9 mouse cellular contexts compared by ENCODE assay signal in genomic region chr7:110631136-110631888, GRCm38 (mm10). TPM values are rescaled to one million over a fixed set of nuclear protein-coding genes. Genes with fewer than 3 reads are reported as not detected.
DNase-seq lines count a peak whose midpoint lies in the region; ATAC-seq and TF ChIP-seq lines count a peak whose summit lies in the region.
"Had no signal": no experiment of that assay in that cellular context is flagged by ENCODE, and none has a peak within 500 bp of the region (broad histone marks: within the 10 kb centered on the region; RNA-seq: fewer than 3 reads in every experiment).

No protein-coding gene starts in this region.

- 41% methylated on average over 16 of the region's 16 CpGs for WGBS in hindbrain, postnatal 0 days
- WGBS in hindbrain, embryonic 13.5 days: 75% methylated on average over 16 of the region's 16 CpGs
- WGBS in limb, embryonic 15.5 days: 58% methylated on average over 16 of the region's 16 CpGs
- 74% methylated on average over 16 of the region's 16 CpGs for WGBS in forebrain, embryonic 15.5 days

- no peaks in the 10 kb centered on the region for H3K36me3 ChIP-seq in hindbrain, postnatal 0 days (ENCODE audit: insufficient read depth, low read length)
- no peaks in the 10 kb centered on the region for H3K36me3 ChIP-seq in hindbrain, embryonic 13.5 days
- no peaks in the 10 kb centered on the region for H3K36me3 ChIP-seq in limb, embryonic 15.5 days
- no peaks in the 10 kb centered on the region for H3K36me3 ChIP-seq in forebrain, embryonic 15.5 days
- H3K36me3 ChIP-seq: midbrain, embryonic 13.5 days had no signal

- H3K4me1 ChIP-seq in hindbrain, postnatal 0 days (ENCODE audit: insufficient read depth, low read length): peaks cover 18% of the 10 kb centered on the region
- peaks cover 49% of the 10 kb centered on the region for H3K4me1 ChIP-seq in hindbrain, embryonic 13.5 days (replicated peaks)
- peaks cover 48% of the 10 kb centered on the region for H3K4me1 ChIP-seq in limb, embryonic 15.5 days
- peaks cover 36% of the 10 kb centered on the region for H3K4me1 ChIP-seq in forebrain, embryonic 15.5 days

- no peak for TF ChIP-seq CTCF in hindbrain, postnatal 0 days (IDR thresholded peaks at IDR 0.05; ENCODE audit: low read depth)

- no peak overlapping the region for H3K27ac ChIP-seq in hindbrain, postnatal 0 days
- no peak overlapping the region for H3K27ac ChIP-seq in hindbrain, embryonic 13.5 days
- no peak overlapping the region for H3K27ac ChIP-seq in limb, embryonic 15.5 days
- H3K27ac ChIP-seq in forebrain, embryonic 15.5 days (replicated peaks): no peak overlapping the region
- H3K27ac ChIP-seq: midbrain, embryonic 13.5 days had no signal

- no peak for ATAC-seq in hindbrain, postnatal 0 days
- ATAC-seq in hindbrain, embryonic 13.5 days (ENCODE audit: low FRiP score): no peak
- ATAC-seq in limb, embryonic 15.5 days (ENCODE audit: insufficient number of reproducible peaks, low FRiP score, low TSS enrichment, low read depth): no peak
- no peak for ATAC-seq in forebrain, embryonic 15.5 days (replicated peaks)

- no peak overlapping the region for H3K9ac ChIP-seq in hindbrain, postnatal 0 days (replicated peaks; ENCODE audit: low read length)
- no peak overlapping the region for H3K9ac ChIP-seq in hindbrain, embryonic 13.5 days
- no peak overlapping the region for H3K9ac ChIP-seq in limb, embryonic 15.5 days
- H3K9ac ChIP-seq in forebrain, embryonic 15.5 days (replicated peaks): no peak overlapping the region

- H3K27me3 ChIP-seq in hindbrain, postnatal 0 days (ENCODE audit: insufficient read depth, low read length): peaks cover 24% of the 10 kb centered on the region; the same call in 1 of the 2 replicates
- H3K27me3 ChIP-seq in hindbrain, embryonic 13.5 days: peaks cover 65% of the 10 kb centered on the region
- peaks cover 36% of the 10 kb centered on the region for H3K27me3 ChIP-seq in limb, embryonic 15.5 days
- peaks cover 45% of the 10 kb centered on the region for H3K27me3 ChIP-seq in forebrain, embryonic 15.5 days

- 0 out of 2 replicates have a peak overlapping the region, but pooled peaks have one; percentile 75 for H3K4me2 ChIP-seq in hindbrain, postnatal 0 days (ENCODE audit: low read depth, low read length)
- no peak overlapping the region for H3K4me2 ChIP-seq in hindbrain, embryonic 13.5 days
- peak overlapping the region; percentile 90; the same call in 1 of the 2 replicates for H3K4me2 ChIP-seq in limb, embryonic 15.5 days
- H3K4me2 ChIP-seq in forebrain, embryonic 15.5 days (replicated peaks): no peak overlapping the region

- no peaks in the 10 kb centered on the region for H3K9me3 ChIP-seq in hindbrain, postnatal 0 days (ENCODE audit: low read length)
- no peaks in the 10 kb centered on the region for H3K9me3 ChIP-seq in hindbrain, embryonic 13.5 days
- no peaks in the 10 kb centered on the region for H3K9me3 ChIP-seq in limb, embryonic 15.5 days
- no peaks in the 10 kb centered on the region for H3K9me3 ChIP-seq in forebrain, embryonic 15.5 days
- H3K9me3 ChIP-seq: midbrain, embryonic 13.5 days had no signal

- no peak overlapping the region for H3K4me3 ChIP-seq in hindbrain, postnatal 0 days (ENCODE audit: low read length)
- no peak overlapping the region for H3K4me3 ChIP-seq in hindbrain, embryonic 13.5 days
- H3K4me3 ChIP-seq in limb, embryonic 15.5 days: no peak overlapping the region
- no peak overlapping the region for H3K4me3 ChIP-seq in forebrain, embryonic 15.5 days

- no peak for DNase-seq in hindbrain, postnatal 0 days (ENCODE audit: low spot score)
- DNase-seq in Muller cell, postnatal 12 days (ENCODE audit: inconsistent ontology term): peak; percentile 53
- DNase-seq in fibroblast of lung, adult 2 months (ENCODE audit: low read depth): peak; percentile 88
- no peak for DNase-seq in right cerebral cortex, postnatal 14 days
- DNase-seq: forebrain, postnatal 0 days had no signal

RNA-seq across cellular contexts. Expression of gene Adm, which starts 3.9 kb away (rescaled TPM):
- total RNA-seq in hindbrain, postnatal 0 days (2014; rRNA removed): 2.1 and 2.2 TPM in 2 replicates
- 4.2 and 6.0 TPM in 2 replicates for polyA plus RNA-seq in hindbrain, postnatal 0 days (2015; fragmentation: Nextera tagmentation; extraction: Ambion mirVana)
- polyA plus RNA-seq in hindbrain, embryonic 13.5 days (2015; fragmentation: Nextera tagmentation; extraction: Ambion mirVana): 3.0 and 3.9 TPM in 2 replicates
- 7.3 and 7.7 TPM in 2 replicates for polyA plus RNA-seq in limb, embryonic 15.5 days (2015; fragmentation: Nextera tagmentation; extraction: Ambion mirVana)
- 3.7 and 5.3 TPM in 2 replicates for polyA plus RNA-seq in forebrain, embryonic 15.5 days (2015; fragmentation: Nextera tagmentation; extraction: Ambion mirVana)

RNA-seq across cellular contexts. Expression of gene Sbf2, which starts 16.6 kb away (rescaled TPM):
- total RNA-seq in hindbrain, postnatal 0 days (2014; rRNA removed): 55.0 and 70.5 TPM in 2 replicates
- 40.3 and 42.9 TPM in 2 replicates for polyA plus RNA-seq in hindbrain, postnatal 0 days (2015; fragmentation: Nextera tagmentation; extraction: Ambion mirVana)
- 60.3 and 62.1 TPM in 2 replicates for polyA plus RNA-seq in hindbrain, embryonic 13.5 days (2015; fragmentation: Nextera tagmentation; extraction: Ambion mirVana)
- 26.2 and 29.2 TPM in 2 replicates for polyA plus RNA-seq in limb, embryonic 15.5 days (2015; fragmentation: Nextera tagmentation; extraction: Ambion mirVana)
- polyA plus RNA-seq in forebrain, embryonic 15.5 days (2015; fragmentation: Nextera tagmentation; extraction: Ambion mirVana): 66.4 and 68.8 TPM in 2 replicates

Comparison
In these comparisons a context has a peak if more than half of its experiments do, and no peak if none do; other contexts are left out.
1. H3K4me2 ChIP-seq: peak in hindbrain, postnatal 0 days (single experiment) and limb, embryonic 15.5 days (single experiment); none in hindbrain, embryonic 13.5 days (single experiment) and forebrain, embryonic 15.5 days (single experiment).
2. DNase-seq: peak in Muller cell, postnatal 12 days (single experiment) and fibroblast of lung, adult 2 months (single experiment); none in hindbrain, postnatal 0 days (single experiment) and right cerebral cortex, postnatal 14 days (single experiment).